Mouse (Mus musculus) bone marrow, adult 2 months (tissue): ENCODE measurements around the gene Zfp354a.
"Not testable (repeated sequence)": the region's sequence is repeated elsewhere in the genome, so short reads cannot be mapped to it uniquely, and the experiment has no call there.

Source experiments
- CTCF ChIP-seq: fragments of 200-500 bp; IDR thresholded peaks from 2 replicates; pipeline ENCODE4 v1.5.1; 2011; ENCODE audit warnings: low read length, control low read depth; ENCODE audit not compliant: control insufficient read depth, insufficient read depth
- POLR2A ChIP-seq: fragments of 200-500 bp; IDR thresholded peaks from 2 replicates; pipeline ENCODE4 v1.6.1; 2011; ENCODE audit warnings: low read depth, mild to moderate bottlenecking, control low read depth, low read length, borderline replicate concordance; ENCODE audit not compliant: control insufficient read depth

DNA sequence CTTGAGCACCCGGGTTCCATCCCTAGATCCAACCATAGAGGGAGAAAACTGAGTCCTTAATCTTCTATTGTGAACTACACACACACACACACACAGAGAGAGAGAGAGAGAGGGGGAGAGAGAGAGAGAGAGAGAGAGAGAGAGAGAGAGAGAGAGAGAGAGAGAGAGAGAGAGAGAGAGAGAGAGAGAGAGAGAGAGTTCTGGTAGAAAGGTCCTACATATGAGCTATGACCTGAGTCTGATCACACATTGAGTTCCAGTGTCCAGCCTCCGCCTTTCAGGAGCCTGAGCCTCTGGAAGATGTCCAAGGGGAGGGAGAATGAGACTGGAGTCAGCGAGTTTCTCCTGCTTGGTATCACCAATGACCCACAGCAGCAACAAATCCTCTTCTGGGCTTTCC is 11.2 kb upstream of the Zfp354a start, which contains the start of gene Olfr1375:
- not testable (repeated sequence) for TF ChIP-seq CTCF, POLR2A
